Mouse (Mus musculus): ENCODE results near the gene Dnmt1.

The Dnmt1 gene

DNA sequence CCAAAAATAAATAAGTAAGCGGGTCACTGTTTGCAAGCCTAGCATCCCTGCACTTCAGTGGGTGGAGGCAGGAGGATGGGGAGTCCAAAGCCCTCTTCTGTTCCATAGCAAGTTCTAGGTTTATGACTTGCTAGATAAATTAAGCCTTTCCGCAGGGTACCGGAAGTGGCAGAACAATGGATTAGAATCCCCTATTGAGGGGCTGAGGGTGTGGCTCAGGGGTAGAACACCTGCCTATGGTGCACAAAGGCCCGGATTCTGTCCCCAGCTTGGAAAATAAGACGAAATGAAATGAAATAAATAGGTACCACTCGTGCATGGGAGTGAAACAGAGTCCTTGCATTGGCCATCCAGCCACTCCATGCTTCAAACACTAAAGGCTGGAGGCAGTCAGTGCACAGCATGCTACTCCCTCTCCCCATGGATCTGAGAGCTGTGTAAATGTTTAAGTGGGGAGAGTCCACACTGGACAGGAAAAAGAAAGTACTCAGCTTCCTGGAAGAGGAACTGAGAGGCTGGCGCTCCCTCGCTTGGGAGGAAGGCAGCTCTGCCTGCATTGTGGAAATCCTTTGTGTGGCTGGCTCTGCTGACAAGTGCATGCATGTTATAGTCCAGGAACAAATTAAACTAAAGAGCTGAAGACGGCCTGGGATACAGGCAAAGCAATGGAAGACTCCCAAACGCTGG, 18.9 kb upstream of the Dnmt1 start:
- no peak for DNase-seq (ENCODE audit: extremely low read depth, insufficient read length, low spot score)

DNA sequence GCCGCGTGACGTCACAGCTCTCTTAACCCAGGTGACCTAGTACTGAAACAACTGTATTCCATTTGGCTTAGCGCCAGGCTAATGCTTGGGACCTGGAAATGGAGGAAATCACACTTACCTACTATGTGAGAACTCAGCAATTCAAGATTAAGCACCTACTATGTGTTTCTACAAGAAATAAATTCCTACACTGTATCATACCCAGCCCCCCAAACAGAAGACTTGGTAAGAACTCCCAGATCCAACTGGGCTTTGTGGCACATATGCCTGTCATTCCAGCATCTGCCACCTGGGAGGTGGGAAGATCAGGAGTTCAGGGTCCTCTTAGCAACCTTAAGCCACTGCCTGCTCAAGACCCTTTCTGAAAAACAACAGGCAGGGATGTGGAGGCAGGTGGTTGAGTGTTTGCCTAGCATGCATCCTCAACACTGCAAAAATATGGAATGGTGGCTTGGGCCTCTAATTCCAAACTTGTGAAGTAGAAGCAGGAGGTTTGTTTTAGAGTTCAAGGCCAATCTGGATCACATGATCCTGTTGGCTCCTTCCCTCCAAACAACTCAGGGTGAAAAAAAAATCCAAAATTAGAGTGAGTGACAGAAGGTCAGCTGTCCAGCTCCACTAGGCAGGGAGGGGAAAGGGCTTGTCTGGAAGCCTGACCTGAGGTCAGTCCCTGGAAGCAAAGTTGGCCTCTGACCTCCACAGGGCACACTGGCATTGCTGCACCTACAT, 17.4 kb upstream of the Dnmt1 start:
- no peak for DNase-seq (ENCODE audit: extremely low read depth, insufficient read length, low spot score)

DNA sequence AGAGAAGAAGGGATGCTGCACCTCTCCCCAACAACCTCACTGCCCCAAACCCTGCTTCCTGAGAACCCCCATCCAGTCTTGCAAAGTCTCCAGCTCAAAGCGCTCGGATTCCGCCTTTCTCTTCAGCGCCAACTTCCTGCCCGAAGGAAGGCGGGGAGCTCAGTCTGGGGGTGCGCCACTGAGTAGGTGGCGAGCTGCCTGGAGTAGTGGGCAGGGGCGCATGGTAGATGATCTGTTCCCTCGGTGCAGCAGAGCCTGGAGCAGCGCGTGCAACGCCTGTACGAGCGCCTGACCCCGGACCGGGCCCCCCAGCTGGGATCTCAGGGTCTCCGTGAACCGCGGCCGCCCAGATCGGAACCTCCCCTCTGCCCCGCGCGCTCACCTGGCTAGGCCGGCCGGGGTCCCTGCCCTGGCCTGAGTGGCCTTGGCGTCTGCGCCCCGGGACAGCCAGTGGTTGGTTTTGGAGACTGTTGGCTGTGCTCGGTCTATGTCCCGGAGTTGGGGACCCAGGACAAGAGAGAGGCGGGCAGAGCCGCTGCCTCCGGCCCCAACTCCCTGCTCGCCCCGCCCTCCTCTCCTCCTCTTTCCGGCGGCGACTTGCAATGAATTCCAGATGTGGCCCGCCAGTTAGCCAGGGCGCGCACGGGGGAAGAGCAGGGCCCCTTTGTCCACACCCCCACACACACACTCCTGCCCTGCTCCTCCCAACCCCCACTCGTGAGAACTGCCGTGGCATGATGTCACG, 16.7 kb upstream of the Dnmt1 start, which contains the start of gene S1pr2:
Gene S1pr2, minus strand, starts transcription at position 566 of the 745 bp plus-strand sequence.
- DNase-seq (ENCODE audit: extremely low read depth, insufficient read length, low spot score) = peak; percentile 89

DNA sequence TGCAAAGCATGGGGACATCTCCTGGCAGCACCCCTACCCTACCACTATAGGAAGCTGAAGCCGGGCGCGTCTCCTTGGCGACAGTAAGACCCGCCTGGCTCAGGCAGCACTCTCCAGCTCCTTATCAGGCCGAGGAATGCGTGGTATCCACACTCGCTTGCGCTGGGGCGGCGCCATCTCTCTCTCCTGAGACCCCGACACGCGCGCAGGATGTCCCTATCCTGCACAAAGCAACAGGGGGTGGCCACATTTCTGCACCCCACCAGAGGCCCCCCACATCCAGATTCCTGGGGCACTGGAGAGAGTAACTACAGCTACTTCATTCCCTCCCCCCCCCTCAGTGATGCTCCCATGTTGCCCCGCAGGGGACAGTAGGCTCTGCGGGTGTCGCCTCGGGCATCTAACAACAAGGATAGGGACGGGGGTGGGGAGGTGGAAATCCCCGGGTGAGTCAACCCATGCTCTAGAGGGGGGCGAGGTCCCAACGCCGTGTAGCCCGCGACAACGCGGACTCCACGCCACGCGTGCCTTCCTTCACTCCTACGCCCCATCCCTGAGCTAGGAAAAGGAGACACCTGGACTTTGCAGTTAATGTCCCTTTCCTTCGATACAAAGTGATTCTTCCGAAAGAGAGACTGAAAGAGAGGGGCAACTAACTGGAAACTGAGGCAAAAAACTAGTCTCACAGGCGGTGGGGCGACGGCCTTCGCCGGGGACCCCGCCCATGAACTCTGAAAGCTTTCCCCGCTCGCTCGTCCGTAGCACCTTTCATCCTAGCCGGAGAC, 15.9 kb upstream of the Dnmt1 start:
- DNase-seq (ENCODE audit: extremely low read depth, insufficient read length, low spot score) = peak; percentile 74

DNA sequence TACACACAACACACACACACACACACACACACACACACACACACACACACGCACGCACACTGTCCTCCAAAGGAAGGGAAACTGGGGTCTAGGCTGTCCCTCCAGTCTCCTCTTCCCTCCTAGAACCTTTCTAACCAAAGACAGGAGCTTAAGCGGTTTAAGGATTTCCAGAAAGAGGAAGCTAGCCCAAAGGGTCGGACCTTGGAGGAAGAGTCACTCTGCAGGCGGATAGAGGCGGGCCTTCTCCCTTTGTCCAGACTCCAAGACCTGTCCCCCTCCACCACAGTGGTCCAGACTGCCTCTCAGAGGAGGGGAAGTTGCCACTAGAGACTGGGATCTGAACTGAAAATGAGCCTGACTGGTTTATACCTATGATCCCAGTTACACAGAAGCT, 14.0 kb upstream of the Dnmt1 start:
- no peak for DNase-seq (ENCODE audit: extremely low read depth, insufficient read length, low spot score)

DNA sequence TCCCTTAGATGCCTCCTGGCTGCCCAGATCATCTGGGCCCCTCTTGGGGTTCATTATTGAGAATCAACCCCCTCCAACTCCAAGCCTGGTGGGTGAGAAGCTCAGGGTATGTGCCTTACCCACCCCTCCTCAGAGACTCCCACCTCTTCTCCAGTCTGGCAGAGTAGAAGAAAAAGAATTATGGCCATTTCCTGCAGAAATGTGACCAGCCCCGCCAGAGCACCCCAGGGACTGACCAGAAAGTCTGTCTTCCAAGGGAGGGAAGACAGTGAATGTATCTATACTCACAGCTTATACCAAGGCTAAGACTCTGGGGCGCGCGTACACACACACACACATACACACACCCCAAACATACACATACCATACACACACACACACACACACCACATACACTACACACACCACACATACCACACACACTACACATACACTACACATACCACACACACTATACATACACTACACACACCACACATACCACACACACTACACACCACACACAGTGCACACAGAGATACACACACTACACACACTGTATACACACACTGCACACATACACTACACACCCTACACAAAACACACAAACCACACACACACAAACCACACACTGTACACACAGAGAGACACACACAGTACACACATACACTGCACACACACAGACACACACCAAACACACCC, 13.5 kb upstream of the Dnmt1 start:
- no peak for DNase-seq (ENCODE audit: extremely low read depth, insufficient read length, low spot score)

DNA sequence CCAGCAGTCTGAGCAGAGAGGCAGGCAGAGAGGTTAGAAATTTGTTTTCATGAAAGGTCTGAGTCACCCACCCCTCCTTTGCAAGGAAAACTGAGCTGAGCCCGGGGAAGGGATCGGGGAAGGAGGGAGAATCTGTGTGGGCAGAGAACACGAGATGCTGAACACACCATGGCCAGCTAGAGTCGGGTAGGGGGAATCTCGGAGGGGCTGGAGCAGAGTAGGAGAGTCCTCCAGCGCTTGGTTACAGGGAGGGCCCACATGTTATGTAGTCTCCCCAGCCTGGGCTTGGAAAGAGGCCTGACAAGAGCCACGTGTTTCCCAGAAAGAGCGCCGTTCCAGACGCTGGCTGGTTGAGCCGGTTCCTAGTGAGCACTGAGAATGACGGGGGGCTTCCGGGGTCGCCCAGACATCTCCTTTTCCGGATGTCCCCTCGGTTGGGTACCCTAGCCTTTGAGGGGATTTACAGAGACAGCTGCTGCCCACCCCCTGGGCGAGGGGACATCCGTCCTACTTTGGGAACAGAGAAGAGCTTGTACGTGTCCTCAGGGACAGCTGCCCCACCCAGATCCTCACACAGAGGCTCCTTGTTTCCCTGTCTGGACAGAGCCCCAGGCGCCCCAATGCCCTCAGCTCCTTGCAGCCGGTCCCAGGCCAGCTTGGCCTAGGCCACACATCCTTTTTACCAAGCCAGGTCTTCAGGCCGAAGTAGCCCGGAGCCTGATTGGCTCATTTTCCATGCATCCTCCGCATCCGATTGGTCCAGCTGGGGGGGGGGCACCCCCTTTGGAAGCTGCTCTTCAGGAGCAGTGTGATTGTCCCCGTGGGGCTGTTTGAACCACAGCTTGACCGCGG, 12.7 kb upstream of the Dnmt1 start:
- DNase-seq (ENCODE audit: extremely low read depth, insufficient read length, low spot score) = peak; percentile 83

DNA sequence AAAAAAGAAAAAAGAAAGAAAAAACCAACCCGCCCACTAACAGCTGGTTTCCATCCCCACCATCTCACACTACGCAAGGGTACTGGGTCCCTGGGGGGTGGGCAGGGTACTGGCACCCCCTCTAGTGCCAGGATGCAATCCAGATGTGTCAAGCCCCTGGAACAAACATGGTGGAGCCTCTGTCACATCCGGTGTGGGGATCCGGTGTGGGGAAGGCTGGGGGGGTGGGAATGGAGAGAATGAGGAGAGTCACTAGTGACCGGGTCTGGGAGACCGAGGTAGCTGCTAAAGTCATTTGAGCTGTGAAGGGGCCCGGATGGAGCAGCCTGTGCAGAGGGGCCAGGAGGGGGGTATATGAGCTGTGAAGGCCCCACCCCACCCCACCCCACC, 12.1 kb upstream of the Dnmt1 start:
- no peak for DNase-seq (ENCODE audit: extremely low read depth, insufficient read length, low spot score)

DNA sequence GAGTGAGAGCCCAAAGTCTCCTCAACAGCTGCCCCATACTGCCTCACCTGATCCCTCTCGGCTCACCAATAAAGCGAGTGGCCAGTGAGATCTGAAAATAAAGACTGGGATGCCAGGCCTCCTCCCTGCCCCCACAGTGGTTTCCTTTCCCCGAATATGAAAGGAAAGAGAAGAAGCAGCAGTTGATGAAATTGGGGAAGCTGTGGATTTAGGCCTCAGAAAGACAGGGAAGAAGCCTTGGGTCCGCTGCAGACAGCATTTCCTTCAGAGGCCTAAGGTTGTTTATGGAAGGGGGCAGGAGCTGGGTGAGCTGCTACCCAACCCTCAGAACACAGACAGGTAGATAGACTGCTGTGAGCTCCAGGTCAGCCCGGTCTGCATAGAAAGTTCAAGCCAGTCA, 7.1 kb upstream of the Dnmt1 start:
- no peak for DNase-seq (ENCODE audit: extremely low read depth, insufficient read length, low spot score)

DNA sequence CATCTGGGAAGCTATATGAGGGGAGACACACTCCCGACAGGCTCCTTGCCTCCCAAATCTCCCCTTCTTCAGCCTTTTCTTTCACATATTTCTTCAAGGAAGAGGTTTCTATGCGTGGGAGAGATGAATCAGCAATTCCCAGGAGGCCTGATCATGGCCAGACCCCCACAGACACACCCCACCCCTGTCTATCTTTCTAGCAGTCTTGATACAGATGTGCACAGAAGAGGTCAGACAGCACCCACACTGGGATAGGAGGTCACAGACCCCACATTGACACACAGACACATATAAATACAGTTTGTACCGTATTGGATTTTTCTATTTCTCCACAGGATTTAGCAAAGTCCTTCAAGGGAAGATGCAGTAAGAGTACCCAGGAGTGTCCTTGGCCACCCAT, 6.3 kb upstream of the Dnmt1 start:
- DNase-seq (ENCODE audit: extremely low read depth, insufficient read length, low spot score) = no peak

DNA sequence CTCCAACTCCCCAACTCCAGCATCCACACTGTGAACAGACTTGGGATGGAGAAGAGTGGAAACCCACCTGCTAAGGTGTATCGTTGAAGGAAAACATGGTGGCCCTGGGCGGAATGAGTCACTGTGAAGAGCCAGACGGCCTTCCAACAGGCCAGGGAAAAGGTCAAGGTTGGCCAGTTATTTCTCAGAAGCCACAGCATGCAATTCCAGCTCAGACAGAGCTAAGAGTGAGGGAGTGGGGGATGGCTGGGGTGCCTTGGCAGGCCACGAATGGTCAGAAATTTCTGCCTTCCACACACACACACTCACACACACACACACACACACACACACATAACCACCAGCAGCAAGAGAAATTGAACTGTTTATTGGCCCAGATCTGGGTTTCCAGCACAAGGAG, 5.9 kb upstream of the Dnmt1 start:
- DNase-seq (ENCODE audit: extremely low read depth, insufficient read length, low spot score) = no peak

DNA sequence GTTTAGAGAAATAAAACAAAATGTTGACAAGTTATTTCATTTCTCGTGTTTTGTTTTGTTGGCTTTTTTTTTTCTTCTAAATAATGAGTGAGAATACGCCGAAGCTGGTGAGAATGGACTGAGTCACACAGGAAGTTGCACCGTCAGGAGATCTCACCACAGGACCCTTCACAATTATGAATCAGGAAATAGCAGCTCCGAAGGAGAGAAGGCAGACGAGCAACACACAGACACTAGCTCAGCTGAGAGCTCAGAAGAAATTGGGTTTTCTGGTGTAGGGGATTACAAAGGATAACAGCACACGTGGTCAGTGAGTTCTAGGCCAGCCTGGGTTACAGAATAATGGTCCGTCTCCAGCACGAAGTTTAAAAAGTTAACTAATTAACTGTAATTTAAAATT, 1.9 kb upstream of the Dnmt1 start:
- no peak for DNase-seq (ENCODE audit: extremely low read depth, insufficient read length, low spot score)

DNA sequence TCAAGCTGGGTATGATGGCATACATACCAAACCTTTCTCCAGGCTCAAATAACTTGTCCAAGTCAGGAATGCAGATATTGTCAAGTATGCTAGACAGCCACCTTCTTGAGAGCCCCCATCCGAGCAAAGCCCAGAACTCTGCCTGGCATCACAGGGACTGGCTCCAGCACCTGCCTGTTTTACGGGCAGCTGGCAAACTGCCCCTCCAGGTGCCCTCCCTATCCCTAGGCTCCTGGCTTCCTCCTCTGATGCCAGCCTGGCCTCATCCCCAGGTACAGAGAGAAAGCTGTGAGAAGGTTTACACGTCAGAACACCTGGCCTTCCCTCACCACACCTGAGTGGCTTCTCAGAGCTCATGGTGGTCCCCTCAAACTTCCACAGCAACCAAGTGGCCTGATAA, 2.7 kb downstream of the Dnmt1 start:
- no peak for DNase-seq (ENCODE audit: extremely low read depth, insufficient read length, low spot score)

DNA sequence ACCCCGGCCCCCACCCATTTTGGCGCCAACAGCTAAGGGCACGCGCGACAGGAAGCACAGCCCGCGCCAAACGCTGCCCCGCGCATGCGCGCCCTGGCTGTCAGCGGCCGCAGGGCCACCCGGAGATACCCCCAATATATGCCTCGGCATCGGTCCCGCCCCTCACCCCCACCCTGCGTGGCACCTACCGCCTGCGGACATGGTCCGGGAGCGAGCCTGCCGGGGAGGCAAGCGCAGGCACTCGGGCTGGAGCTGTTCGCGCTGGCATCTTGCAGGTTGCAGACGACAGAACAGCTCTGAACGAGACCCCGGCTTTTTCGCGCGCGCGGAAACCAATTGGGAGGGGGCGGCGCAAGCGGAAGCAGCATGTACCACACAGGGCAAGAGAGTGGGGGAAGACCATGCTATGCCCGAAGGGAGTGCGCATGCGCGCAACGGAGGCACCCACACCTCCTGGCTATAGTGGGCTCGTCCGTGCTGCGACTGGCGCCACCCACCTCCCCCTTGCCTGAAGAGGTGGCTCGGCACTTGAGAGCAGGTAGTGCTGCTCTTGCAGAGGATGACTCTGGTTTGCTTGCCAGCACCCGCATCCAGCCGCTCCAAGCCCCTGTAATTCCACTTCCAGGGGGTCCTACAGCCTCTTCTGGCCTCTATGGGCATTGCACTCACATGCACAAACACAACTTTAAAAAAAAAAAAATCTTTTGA, 7.0 kb downstream of the Dnmt1 start:
- peak; percentile 95 for DNase-seq (ENCODE audit: extremely low read depth, insufficient read length, low spot score)

DNA sequence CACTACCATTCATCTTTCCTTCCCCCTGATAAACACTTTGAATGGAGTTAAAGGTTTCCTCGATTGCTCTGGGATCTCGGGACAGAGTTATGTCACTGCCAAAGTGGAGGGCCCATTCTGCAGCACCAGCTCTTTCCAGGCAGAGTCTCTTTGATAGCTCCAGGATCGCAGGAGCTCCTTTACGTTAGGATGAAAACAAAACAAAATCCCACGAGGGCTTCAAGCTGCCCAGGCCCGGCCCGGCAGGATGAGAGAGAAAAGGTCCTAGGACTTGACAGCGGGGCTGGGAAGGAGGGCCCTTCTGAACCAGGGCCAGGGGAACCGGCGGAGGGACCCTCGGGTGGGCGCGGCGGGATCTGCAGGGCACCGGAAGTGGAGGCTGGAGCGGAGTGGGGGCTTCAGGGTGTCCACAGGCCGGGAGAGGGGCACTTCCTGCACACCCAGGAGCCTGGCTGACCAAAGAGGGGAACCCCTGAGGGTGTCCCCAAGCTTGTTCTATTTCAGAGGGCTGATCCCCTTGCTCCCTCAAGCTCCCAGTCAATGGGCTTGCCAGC, 7.6 kb downstream of the Dnmt1 start:
- DNase-seq (ENCODE audit: extremely low read depth, insufficient read length, low spot score) = no peak

DNA sequence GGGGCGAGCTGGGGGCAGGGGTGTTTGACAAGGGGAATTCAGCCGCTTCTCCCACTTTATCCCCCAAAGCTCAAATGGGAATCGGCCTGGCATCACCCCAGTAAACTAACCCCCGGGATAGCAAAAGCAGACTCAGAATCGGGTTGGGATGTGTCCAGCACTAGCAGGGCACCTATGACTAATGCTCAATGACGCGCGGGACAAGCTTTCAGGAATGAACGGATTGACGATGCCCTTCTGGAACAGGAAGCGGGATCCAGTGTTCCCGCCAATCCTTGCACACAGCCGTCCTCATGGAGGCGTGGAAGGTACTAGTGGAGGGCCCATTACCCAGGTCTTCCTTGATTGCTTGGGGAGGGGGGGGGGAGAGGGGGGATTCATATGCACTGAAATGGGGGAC, 8.2 kb downstream of the Dnmt1 start:
- peak; percentile 76 for DNase-seq (ENCODE audit: extremely low read depth, insufficient read length, low spot score)

DNA sequence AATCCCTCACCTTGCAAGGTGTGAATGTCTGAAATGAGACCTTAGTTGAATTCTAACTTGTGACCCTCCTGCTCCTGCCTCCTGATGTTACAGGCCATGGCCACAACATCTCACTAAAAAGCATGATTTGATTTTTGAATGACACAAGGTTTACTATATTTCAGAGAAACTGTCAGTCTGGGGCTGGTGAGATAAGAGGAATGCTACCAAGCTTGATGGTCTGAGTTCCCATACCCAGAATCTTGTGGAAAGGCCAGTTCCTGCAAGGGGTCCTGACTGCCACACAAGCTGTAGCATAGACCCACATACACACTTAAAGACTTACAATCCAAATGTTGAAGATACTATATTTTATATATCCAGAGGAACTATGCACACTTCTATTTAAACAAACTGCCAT, 9.3 kb downstream of the Dnmt1 start:
- no peak for DNase-seq (ENCODE audit: extremely low read depth, insufficient read length, low spot score)

DNA sequence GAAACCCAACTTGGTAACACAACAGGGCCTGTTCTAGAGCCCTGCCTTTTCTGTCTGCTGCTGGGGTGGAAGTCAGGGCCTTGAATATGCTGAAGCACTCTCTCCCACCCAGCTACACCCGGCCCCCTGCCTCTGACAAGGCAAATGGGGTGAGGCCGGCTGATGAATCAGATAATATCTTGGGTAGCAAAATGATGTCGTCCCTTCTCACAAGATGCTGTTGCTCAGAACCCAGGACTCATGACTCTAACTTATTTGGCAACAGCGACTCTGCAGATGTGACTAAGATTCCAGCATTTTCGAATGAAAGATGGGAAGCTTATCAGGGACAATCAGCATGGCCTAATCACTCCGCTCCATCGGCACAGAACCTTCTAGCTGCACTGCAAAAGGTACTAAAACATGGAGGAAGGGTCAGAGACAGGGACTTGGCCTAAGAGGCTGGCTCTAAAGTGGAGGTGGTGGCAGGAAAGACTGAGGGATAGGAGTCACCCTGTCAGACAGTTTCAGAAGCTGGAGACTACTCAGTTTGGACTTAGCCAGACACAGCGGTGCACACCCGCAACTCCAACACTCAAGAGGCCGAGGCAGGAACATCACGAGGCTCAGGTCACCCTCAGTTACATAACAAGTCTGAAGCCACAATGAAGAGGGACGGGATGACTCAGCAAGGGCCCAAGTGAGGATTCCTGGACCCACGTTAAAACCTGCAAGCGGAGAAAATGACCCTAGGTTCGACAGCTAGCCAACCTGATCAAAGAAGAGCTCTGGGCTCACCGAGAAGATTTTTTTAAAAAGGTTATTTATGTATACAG, 13.4 kb downstream of the Dnmt1 start:
- peak; percentile 43 for DNase-seq (ENCODE audit: extremely low read depth, insufficient read length, low spot score)

Measured in 3134 (cell line).